Mouse (Mus musculus) right cerebral cortex, adult 18-20 months (tissue): ENCODE measurements around the gene Ppfia3.
"Not testable (repeated sequence)": the region's sequence is repeated elsewhere in the genome, so short reads cannot be mapped to it uniquely, and the experiment has no call there.

Experiments used
- DNase-seq: peaks from one replicate; pipeline ENCODE4 v3.0.0; 2022; ENCODE audit warnings: mixed read lengths

Ppfia3 gene

DNA sequence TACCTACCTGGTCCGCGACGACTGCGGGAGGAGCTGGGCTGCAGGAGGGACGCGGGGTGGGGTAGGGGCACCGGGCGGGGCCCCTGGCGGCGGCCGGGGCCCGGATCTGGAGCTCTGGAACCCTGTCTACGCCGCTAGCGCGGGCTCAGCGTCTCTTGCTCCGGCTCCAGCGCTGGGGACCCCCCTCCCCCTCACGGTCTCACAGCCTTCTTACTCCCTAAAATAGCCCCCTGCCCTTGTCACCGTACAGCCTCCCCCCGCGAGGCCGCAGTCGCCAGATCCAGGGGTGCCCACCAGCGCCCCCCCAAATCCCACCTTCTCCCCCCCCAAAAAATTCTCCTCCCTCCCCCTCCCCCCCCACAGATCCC, at the start of gene Ppfia3:
TSS of gene Ppfia3 (minus strand) at position 368 of the 368 bp plus-strand sequence.
- no peak for DNase-seq

DNA sequence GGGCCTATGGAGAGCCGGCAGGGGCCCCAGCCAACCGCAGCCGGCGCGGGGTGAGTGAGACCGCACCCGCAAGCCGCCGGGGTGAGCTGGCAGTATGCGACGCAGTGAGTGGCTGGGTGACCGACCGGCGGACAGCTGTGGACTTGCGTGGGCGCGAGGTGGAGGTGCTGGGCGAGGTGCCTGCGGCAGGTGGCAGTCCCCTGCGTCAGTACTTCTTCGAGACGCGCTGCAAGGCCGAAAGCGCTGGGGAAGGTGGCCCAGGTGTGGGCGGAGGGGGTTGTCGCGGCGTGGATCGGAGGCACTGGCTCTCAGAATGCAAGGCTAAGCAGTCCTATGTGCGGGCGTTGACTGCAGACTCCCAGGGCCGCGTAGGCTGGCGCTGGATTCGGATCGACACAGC, 48.8 kb upstream of the Ppfia3 start:
- peak; percentile 55 for DNase-seq

DNA sequence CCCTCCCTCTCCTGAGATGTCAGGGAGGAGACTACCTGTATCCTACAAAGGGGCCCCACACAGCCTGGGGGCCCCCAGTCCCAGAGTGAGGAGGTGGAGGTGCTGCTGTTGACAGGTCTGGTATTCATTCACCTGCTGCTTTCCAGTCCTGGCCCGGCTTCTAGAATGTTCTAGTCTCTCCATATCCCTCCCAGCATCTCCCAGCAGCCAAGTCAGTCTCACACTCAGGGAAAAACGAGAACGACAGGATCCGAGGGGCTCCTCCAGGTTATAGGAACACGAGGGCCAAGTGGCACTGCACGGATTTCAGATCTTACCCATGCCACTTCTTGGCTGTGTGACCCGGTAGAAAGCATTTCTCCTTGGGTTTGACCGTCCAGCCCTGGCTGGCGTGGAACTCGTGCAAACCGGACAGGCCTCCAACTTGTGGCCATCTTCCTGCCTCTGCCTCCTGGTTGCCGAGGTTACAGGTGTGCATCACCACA, 48.0 kb upstream of the Ppfia3 start:
- no peak for DNase-seq

DNA sequence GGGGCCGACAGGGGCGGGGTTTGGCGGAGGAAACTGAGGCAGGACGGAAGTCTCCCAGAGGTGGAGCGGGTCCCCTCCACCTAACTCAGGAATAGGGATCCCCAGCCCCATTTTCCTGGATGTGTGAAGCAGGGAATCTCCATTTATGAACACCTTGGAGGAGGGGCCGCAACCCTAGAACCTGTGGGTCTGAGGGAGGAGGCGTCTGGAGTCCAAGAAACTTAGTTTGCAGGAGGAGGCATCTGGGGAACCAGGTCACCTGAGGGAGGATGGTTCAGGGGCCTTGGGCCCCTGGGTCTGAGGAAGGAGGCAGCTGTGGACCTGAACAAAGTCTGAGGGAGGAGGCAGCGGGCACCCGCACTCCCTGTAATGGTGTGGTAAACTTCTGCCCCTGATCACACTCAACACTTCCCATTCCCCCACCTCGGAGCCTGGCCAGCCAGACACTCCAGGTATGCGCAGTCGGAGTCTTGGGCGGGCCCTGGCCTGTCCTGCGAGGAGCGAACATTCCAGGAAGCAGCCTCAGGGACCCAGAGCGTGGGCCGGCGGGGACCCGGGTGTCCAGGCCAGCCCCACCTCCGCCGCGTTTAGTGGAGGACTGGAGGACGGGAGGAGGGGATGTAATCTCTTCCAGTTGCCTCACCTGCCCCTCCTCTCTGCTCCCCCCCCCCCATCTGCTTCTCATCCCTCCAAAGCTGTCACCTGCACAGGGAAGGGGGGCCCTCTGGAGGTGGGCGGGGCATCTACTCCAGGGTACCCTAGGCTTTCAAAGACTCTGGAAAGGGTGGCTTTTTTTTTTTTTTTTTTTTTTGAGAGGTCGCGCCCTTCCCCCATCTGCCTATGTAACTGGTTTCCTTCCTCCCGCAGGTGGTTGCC, 47.3 kb upstream of the Ppfia3 start:
- no peak for DNase-seq

DNA sequence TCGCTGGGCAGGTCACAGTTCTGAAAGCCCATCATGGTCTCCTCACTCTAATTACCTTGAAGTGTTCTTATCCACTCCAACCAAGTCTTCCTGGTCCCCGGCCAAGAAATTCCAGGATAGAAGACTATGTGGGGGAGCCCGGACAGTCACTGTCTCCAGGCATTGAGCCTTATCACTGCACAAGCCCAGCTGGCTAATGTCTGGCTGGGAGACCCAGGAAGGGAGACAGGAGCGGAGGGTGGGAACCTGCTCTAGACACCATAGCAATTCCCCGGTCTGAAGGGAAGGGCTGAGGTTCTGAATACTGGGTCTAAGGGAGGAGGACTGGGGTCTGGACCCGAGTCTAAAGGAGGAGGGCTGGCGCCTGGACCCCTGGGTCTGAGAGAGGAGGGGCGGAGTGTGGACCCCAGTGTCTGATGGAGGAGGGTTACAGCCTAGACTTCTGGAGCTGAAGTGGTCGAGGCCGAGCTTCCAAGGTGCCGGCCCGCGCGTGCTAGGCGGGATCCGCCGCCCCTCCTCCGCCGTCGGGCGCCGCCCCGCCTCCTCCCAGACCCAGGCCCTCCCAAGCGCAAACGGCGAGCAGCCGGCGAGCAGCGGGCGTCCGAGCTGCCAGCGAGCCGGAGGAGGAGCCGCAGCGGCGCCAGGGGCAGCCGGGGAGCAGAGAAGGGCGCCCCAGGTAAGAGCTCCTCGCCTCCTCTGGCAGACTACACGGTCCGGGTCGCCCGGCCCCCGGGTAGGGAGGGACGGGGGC, 46.5 kb upstream of the Ppfia3 start, which contains the start of gene Ntf5:
TSS of gene Ntf5 (plus strand) at position 583 of the 751 bp plus-strand sequence.
- DNase-seq: no peak

DNA sequence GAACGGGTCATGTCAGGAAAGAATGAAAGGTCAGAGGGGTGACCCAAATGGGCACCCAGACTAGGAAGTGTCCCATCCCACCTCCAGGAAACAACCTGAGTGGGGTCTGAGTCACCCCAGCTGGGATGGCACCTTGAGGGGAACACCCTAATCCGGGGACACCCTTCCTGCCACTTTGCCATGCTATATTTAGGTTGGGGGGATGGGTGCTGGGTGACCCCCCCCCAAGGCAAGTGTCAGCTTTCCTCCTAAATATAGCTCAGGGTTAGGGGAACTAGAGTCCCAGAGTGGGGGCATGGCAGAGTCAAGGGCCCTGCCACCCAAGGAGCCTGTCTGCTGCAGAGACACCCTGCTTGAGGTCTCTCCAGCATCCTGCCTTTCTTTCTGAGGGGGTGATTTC, 45.6 kb upstream of the Ppfia3 start:
- DNase-seq: no peak

DNA sequence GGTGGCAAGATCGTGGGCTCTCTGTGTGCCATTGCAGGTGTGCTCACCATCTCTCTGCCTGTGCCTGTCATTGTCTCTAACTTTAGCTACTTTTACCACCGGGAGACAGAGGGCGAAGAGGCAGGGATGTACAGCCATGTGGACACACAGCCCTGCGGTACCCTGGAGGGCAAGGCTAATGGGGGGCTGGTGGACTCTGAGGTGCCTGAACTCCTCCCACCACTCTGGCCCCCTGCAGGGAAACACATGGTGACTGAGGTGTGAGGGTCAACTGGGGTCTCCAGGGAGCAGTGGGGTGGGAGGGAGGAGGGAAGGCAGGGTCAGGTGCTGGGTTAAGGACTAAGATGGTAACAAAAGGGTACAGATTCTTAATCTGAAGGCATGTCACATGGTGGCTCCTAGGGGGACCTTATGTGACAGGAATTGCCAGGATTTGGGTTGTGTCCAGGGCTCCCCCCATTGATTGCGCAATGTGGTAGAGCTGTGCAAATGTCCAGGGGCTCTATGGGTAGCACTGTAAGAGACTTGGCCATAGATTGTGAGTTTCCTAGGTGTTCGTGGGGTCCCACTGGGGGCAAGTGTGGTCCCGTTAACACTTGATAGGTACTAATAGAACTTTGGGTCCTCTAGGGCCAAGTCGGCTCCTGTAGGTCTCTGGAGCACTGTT, 42.8 kb upstream of the Ppfia3 start:
- no peak for DNase-seq

DNA sequence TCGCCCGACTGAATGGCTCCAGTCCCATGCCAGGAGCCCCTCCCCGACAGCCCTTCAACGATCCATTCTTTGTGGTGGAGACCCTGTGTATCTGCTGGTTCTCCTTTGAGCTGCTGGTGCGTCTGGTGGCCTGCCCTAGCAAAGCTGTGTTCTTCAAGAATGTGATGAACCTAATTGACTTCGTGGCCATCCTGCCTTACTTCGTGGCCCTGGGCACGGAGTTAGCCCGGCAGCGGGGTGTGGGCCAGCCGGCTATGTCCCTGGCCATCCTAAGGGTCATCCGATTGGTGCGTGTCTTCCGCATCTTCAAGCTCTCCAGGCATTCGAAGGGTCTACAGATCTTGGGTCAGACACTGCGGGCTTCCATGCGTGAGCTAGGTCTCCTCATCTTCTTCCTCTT, 42.1 kb upstream of the Ppfia3 start:
- DNase-seq: no peak

DNA sequence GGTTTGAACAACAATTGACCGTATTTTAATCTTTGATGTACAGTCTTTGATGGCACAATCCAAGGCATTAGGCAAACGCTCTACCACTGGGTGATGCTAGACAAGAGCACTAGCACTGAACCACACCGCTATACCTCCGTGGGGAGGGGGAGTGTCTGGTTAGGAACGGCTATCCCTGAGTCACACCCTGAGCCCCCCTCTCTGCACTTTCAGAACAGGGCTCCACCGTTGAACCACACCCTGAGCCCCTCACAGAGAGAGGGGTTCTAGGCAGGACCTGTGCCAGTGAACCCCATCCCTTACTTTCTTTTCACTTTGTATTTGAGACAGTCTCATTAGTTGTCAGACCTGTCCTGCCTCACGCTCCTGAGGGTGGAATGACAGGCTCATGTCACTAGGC, 41.5 kb upstream of the Ppfia3 start:
- DNase-seq: no peak

DNA sequence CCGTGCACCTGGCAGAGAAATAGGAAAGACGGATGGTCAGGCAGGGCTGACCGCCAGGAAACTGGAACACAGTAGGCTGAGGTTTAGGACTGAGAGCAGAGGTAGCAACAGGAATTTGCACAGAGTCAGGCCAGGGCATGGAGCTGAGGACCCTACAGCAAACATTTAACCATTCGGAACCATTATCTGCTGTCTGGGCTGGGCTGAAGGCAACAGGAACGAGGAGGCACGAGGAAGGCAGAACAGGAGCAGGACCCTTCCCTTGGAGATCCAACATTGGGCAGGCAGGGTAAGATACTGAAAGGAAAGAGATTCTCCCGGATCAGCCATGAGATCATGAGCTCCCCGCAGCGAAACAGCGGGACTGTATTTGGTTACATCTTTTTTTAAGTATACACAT, 41.0 kb upstream of the Ppfia3 start:
- DNase-seq: no peak

DNA sequence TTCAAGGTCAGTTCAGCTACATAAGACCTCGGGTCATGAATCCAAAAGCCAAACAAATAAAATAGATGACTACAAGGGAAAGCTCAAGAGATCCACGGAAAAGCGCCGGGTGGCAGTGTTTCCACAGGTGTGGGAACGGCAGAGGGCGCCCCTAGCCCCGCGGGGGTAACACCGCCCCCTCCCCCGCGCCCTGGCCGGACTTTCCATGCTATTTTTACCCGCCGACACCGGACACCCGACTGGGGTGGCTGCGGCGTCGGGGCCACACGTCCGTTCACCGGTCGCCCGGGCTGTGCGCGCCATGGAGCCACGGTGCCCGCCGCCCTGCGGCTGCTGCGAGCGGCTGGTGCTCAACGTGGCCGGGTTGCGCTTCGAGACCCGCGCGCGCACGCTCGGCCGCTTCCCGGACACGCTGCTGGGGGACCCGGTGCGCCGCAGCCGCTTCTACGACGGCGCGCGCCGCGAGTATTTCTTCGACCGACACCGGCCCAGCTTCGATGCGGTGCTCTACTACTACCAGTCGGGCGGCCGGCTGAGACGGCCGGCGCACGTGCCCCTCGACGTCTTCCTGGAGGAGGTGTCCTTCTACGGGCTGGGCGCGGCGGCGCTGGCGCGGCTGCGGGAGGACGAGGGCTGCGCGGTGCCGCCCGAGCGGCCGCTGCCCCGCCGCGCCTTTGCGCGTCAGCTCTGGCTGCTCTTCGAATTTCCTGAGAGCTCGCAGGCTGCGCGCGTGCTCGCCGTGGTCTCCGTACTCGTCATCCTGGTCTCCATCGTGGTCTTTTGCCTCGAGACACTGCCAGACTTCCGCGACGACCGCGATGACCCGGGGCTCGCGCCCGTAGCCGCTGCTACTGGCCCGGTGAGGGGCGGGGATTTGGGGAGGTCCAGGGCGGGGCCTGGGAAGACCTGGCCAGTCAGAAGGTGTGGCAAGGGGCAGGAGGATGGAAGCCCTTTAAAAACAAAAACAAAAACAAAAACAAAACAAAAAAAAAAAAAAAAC, 39.6 kb upstream of the Ppfia3 start:
- no peak for DNase-seq

DNA sequence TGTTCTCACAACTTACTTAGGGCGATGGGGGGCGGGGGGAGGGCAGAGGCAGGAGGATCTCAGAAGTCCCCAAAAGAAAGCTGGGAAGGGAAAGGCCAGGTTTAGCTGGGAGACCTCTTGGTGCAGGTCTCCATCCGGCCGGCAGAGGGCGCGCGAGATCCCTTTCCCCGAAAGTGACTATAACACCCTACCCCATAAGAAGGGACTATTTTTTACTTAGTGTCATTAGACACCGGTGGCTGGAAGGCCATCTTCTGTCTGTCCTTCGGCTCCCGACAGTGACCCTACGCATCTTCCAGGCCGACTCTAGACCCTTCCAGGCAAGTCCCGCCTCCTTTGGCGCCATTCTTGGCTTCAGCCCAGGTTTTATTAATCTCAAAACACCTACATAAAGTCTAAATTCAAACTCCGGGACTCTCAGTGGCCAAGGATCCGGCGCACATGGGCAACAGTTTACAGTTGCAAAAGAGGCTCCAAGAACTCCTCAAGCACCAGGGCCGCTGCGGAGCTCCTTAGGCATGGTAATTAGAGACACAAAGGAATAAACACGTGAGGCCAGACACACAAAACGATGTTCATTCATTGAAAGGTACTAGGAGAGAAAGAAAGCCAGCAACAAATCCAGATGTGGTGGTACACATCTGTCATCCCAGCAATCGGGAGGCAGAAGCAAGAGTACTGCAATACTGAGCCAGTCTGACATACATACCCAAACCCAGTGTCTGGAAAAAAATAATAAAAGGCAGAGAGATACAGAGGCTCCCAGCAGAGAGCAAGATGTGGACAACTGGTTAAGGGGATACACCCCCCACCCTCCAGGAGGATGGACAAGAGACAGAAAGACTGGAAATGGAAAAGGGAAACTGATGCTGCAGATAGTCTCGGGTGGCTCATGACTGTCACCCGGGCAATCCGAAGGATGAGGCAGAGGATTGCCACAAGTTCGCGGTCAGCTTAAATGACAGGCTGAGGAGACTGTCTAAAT, 38.6 kb upstream of the Ppfia3 start, which contains the start of gene Kcna7:
TSS of gene Kcna7 (plus strand) at position 563 of the 985 bp plus-strand sequence.
- DNase-seq: peak; percentile 54

DNA sequence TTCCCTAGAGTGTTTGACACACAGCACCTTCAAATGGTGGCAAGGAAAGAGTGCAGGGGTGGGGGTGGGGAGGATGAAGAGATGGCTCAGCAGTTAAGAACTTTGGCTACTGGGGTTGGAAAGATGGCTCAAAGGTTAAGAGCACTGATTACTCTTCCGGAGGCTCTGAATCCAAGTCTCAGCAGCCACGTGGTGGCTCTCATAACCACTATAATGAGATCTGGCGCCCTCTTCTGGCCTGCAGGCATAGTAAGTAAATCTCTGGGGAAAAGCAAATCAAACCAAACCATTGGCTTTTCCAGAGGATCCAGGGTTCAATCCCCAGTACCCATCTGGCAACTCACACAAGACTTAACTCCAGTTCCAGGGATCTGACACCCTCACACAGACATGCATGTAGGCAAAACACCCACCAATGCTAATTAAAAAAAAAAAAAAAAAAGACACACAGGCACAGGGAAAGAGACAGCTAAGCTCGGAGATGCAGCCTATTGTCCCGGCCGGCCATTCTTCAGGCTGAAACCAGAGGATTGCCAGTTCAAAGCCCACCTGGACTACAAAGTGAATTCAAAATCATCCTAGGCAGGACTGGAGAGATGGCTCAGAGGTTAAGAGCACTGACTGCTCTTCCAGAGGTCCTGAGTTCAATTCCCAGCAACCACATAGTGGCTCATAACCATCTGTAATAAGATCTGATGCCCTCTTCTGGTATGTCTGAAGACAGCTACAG, 36.9 kb upstream of the Ppfia3 start:
- DNase-seq: peak; percentile 33

DNA sequence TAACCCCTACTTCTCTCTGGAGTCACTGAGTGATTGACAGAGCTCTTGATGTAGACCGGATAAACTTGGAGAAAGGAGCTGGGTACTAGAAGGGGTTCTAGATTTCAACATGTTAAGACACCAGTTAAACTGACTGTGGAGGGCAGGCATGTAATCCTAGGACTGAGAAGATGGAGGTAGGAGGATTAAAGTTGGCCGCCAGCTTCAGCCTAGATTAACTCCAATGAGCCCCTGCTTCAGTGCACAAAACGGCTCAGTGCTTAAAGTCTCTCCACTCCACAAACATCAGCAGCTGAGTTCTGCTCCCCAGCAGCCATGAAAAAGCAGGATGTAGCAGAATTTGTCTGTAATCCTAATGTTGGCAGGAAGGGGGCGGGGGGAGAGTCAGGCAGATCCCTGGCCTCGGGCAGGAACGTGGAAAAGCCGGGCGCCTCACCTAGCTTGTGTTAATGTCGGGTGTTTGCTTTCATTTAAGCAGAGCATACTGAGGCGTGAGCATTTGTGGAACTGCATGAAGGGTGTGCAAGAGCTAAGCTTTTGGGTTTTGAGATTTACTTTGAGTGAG, 34.8 kb upstream of the Ppfia3 start:
- no peak for DNase-seq

DNA sequence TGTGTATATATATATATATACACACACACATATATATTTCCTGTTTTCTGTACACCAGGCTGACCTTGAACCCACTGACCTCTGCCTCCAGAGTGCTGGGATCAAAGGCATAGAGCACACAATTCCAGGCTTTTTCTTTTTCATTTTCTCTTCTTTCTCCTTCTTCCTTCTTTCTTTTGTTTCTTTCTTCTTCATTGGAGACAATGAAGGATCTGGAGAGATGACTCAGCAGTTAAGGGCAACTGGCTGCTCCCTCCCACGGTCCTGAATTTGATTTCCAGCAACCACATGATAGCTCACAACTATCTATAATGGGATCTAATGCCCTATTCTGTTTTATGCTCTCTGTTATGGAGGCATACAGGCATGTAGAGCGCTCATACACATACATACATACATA, 30.0 kb upstream of the Ppfia3 start:
- DNase-seq: no peak

DNA sequence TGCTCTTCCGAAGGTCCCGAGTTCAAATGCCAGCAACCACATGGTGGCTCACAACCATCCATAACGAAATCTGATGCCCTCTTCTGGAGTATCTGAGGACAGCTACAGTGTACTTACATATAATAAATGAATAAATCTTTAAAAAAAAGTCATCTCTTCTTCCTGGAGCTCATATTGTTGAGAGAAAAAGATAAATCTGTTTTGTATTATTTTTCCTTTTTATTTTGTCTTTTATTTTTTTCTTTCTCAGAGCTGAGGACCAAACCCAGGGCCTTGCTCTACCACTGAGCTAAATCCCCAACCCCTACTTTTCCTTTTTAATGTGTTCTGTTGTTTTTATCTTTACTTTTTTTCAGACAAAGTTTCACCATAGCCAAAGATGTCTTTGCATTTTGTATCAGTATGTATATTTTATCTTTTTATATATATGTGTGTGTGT, 29.5 kb upstream of the Ppfia3 start:
- not testable (repeated sequence) for DNase-seq

DNA sequence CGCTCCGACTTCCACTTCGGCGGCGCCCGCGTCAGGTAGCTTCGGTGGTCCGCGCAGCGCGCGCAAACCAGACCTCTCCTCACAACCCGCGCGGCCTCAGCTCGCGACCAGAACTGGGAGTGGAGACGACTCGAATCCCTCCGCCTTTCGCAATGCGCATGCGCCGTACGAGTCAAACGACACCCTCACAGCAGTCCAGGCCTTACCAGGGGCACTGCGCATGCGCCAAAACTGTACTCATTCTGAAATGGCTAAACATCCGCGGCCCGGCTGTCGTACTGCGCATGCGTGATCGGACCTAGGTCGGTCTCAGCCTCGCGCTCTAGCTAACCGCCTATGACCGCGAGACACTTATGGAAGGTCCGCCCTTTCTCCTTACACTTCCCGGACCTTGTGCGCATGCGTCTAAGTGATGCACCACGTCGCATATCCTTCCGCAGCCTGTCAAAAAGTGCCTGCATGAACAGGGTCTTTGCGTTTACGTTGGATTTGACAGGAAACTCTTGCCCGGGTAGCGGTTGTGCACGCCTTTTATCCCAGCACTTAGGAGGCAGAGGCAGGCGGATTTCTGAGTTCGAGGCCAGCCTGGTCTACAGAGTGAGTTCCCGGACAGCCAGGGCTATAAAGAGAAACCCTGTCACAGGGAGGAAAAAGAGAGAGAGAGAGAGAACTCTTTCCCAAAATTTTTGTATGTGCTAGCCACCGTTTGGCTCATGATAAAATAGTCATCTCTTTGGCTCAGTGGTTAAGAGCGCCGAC, 28.9 kb upstream of the Ppfia3 start, which contains the start of gene Snrnp70:
TSS of gene Snrnp70 (minus strand) at position 165 of the 759 bp plus-strand sequence.
- DNase-seq: peak; percentile 100

DNA sequence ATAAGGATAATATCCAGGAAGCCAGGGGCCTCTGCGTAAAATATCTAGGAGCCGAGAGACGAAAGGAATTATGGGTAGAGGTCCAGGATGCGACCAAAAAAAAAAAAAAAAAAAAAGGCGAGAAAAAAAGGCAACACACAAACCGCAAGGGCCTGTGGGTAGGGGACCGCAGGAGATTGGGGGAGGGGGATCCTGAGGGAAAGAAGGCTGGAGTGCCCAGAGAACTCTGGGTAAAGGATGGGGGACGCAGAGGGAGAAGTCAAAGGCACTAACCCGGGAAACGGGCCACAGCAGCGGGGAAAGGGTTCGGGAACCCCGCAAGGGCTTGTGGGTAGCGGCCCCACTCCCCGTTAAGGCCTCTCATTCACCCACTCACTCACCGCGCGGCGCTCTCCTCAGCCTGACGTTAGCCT, 28.3 kb upstream of the Ppfia3 start:
- no peak for DNase-seq

DNA sequence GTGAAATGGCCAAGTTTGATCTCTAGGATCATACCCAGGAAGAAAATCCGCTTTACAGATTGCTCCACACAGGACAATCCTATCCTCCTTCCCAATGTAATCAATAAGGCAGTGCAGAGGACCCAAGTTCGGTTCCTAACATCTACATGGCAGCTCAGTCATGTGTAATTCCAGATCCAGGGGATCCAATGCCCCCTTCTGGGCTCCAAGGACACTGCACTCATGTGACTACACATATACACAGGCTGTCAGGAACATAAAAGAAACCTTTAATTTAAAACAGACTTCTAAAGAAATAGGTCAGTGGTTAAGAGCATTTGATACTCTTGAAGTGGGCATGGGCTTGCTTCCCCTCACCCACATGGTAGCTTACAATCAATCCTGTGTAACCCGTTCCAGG, 19.3 kb upstream of the Ppfia3 start:
- DNase-seq: no peak
